Mouse (Mus musculus): Measurements from ENCODE around the gene Efl1.

- TF ChIP-seq NELFE (IDR thresholded peaks at IDR 0.05; ENCODE audit: low read depth, low read length) (no peak), ZMIZ1 (IDR thresholded peaks at IDR 0.05; ENCODE audit: low read depth, low read length) (no peak), SIN3A (IDR thresholded peaks at IDR 0.05; ENCODE audit: low read length) (no peak), ELF1 (IDR thresholded peaks at IDR 0.05; ENCODE audit: low read depth, low read length) (no peak), RCOR1 (conservative IDR thresholded peaks at IDR 0.05; ENCODE audit: low read depth, low read length) (no peak), POLR2A (IDR thresholded peaks at IDR 0.05; ENCODE audit: low read depth, low read length) (no peak), CTCF (conservative IDR thresholded peaks at IDR 0.05 in 1 of 2, IDR thresholded peaks at IDR 0.05 in 1 of 2; ENCODE audit: low read depth in 2 of 2, low read length in 2 of 2) (no peak), SMC3 (IDR thresholded peaks at IDR 0.05; ENCODE audit: low read depth, low read length) (no peak), TCF12 (IDR thresholded peaks at IDR 0.05; ENCODE audit: low read depth, low read length) (no peak), MXI1 (IDR thresholded peaks at IDR 0.05; ENCODE audit: low read depth, low read length) (no peak)
Observed at GRCm38 (mm10) chr7:82773150-82773549, 124.7 kb downstream of the Efl1 start.
